Mouse (Mus musculus) liver, embryonic 16.5 days (tissue): ENCODE data around the gene Ccdc73. TPM values are rescaled to one million over a fixed set of nuclear protein-coding genes. Genes with fewer than 3 reads are reported as not detected.
A peak's percentile ranks its signal among the peaks of the same experiment; 100 is the strongest.
"Not testable (repeated sequence)": the region's sequence is repeated elsewhere in the genome, so short reads cannot be mapped to it uniquely, and the experiment has no call there.

ENCODE experiments used
- ATAC-seq: fragments of 200-750 bp; cut with Nextera tagmentation; 2 replicates; pipeline ENCODE4 v1.8.0; 2017; ENCODE audit warnings: low read depth, mild to moderate bottlenecking, moderate number of reproducible peaks, moderate library complexity
- H3K27ac ChIP-seq: fragments of 300-500 bp; sonication (generic); 2 replicates; pipeline ENCODE4 v1.5.1; 2014; ENCODE audit warnings: mild to moderate bottlenecking, low read length
- H3K27me3 ChIP-seq: fragments of 300-500 bp; sonication (generic); 2 replicates; pipeline ENCODE4 v1.6.1; 2014; ENCODE audit warnings: low read depth, low read length, mixed read lengths; ENCODE audit not compliant: control insufficient read depth, insufficient read depth
- H3K36me3 ChIP-seq: fragments of 300-500 bp; sonication (generic); 2 replicates; pipeline ENCODE4 v1.6.1; 2014; ENCODE audit warnings: mild to moderate bottlenecking; ENCODE audit not compliant: control insufficient read depth, insufficient read depth
- H3K4me1 ChIP-seq: fragments of 300-500 bp; sonication (generic); 2 replicates; pipeline ENCODE4 v1.6.1; 2014; ENCODE audit warnings: low read depth, low read length, mixed read lengths; ENCODE audit not compliant: control insufficient read depth
- H3K4me2 ChIP-seq: fragments of 300-500 bp; sonication (generic); 2 replicates; pipeline ENCODE4 v1.6.1; 2014; ENCODE audit warnings: low read depth, low read length, mixed read lengths
- H3K4me3 ChIP-seq: fragments of 300-500 bp; sonication (generic); 2 replicates; pipeline ENCODE4 v1.5.1; 2014; ENCODE audit warnings: low read depth, mild to moderate bottlenecking, low read length
- H3K9ac ChIP-seq: fragments of 300-500 bp; sonication (generic); 2 replicates; pipeline ENCODE4 v1.6.1; 2014; ENCODE audit warnings: low read depth, low read length
- H3K9me3 ChIP-seq: fragments of 300-500 bp; sonication (generic); replicated peaks from 2 replicates; pipeline ENCODE4 v1.6.1; 2016; ENCODE audit warnings: low read length; ENCODE audit not compliant: control insufficient read depth
- WGBS: fragments of 180-500 bp; shearing (Covaris S2); extraction: QIAGEN DNeasy Blood & Tissue Kit; methylation state at CpG from one replicate; pipeline ENCODE4 v1.1.7; 2014; ENCODE audit not compliant: insufficient replicate concordance; 5-methylcytosine and 5-hydroxymethylcytosine counted together
- polyA plus RNA-seq: library from polyadenylated mRNA; unstranded; fragments of >200 nt; fragmentation: Nextera tagmentation; extraction: Ambion mirVana; gene quantifications from 2 replicates; pipeline ENCODE4 v1.2.1, GENCODE M21; 2015

Gene Ccdc73
- polyA plus RNA-seq, 1 experiment from 2014 or later: 2.1 TPM

GRCm38 (mm10) chr2:105016967-105017287 lies 149.3 kb downstream of the Ccdc73 start, which contains the start of gene Eif3m:
Gene Eif3m, minus strand, starts transcription at chr2:105017080.
- Histone ChIP-seq H3K4me2 (peak within 1 kb of the TSS; percentile 57), H3K9me3 (no peaks in the 10 kb centered on the region), H3K9ac (peak within 1 kb of the TSS; percentile 72), H3K4me3 (peak within 1 kb of the TSS; percentile 69), H3K27me3 (no peaks in the 10 kb centered on the region), H3K36me3 (peaks cover 12% of the 10 kb centered on the region), H3K4me1 (peaks cover 19% of the 10 kb centered on the region), H3K27ac (peak within 1 kb of the TSS; percentile 42)
- WGBS: under 1% methylated on average over 24 of the region's 25 CpGs
- ATAC-seq: peak; percentile 99

GRCm38 (mm10) chr2:105017802-105018201 lies 150.2 kb downstream of the Ccdc73 start:
- Histone ChIP-seq H3K4me3 (no peak overlapping the region), H3K9ac (no peak overlapping the region), H3K4me1 (peaks cover 26% of the 10 kb centered on the region), H3K27ac (no peak overlapping the region), H3K4me2 (peak overlapping the region; percentile 57), H3K9me3 (no peaks in the 10 kb centered on the region), H3K36me3 (peaks cover 8% of the 10 kb centered on the region; the same call in 1 of the 2 replicates), H3K27me3 (no peaks in the 10 kb centered on the region)
- peak; percentile 12; the same call in 1 of the 2 replicates for ATAC-seq
- WGBS: 63% methylated on average over 3 of the region's 3 CpGs

- no peak for ATAC-seq
- WGBS: 76% methylated on average over 1 of the region's 1 CpGs
- H3K27me3 ChIP-seq: no peaks in the 10 kb centered on the region
- H3K9me3 ChIP-seq: no peaks in the 10 kb centered on the region
- no peak overlapping the region for H3K4me3 ChIP-seq
- no peak overlapping the region for H3K4me2 ChIP-seq
- H3K27ac ChIP-seq: no peak overlapping the region
- H3K4me1 ChIP-seq: peaks cover 33% of the 10 kb centered on the region
- no peaks in the 10 kb centered on the region for H3K36me3 ChIP-seq
- H3K9ac ChIP-seq: no peak overlapping the region
These were observed 151.9 kb downstream of the Ccdc73 start for GRCm38 (mm10) chr2:105019457-105019856.

- ATAC-seq: no peak
- H3K9ac ChIP-seq: no peak overlapping the region; the same call in 1 of the 2 replicates
- no peak overlapping the region; the same call in 1 of the 2 replicates for H3K4me2 ChIP-seq
- no peaks in the 10 kb centered on the region for H3K9me3 ChIP-seq
- H3K27me3 ChIP-seq: no peaks in the 10 kb centered on the region
- no peak overlapping the region for H3K4me3 ChIP-seq
- H3K36me3 ChIP-seq: no peaks in the 10 kb centered on the region
- H3K4me1 ChIP-seq: peaks cover 30% of the 10 kb centered on the region
- H3K27ac ChIP-seq: peak overlapping the region; percentile 31; the same call in 1 of the 2 replicates
- WGBS: 80% methylated on average over 12 of the region's 12 CpGs
These were observed 153.7 kb downstream of the Ccdc73 start for GRCm38 (mm10) chr2:105021256-105021655.

- 32% methylated on average over 2 of the region's 2 CpGs for WGBS
These were observed 154.2 kb downstream of the Ccdc73 start for GRCm38 (mm10) chr2:105021836-105022235.

GRCm38 (mm10) chr2:105023031-105023615 lies 155.5 kb downstream of the Ccdc73 start:
- 54% methylated on average over 6 of the region's 6 CpGs for WGBS
- H3K4me1 ChIP-seq: peaks cover 22% of the 10 kb centered on the region
- peak; percentile 60 for ATAC-seq

More at GRCm38 (mm10) chr2:105021836-105022235, 154.2 kb downstream of the Ccdc73 start:
- Histone ChIP-seq H3K4me1 (peaks cover 30% of the 10 kb centered on the region), H3K27ac (peak overlapping the region; percentile 54; the same call in 1 of the 2 replicates), H3K9ac (no peak overlapping the region; the same call in 1 of the 2 replicates), H3K36me3 (no peaks in the 10 kb centered on the region), H3K9me3 (no peaks in the 10 kb centered on the region), H3K4me2 (peak overlapping the region; percentile 41), H3K4me3 (no peak overlapping the region; the same call in 1 of the 2 replicates), H3K27me3 (no peaks in the 10 kb centered on the region)
- peak; percentile 52 for ATAC-seq

GRCm38 (mm10) chr2:105023815-105024214 lies 156.2 kb downstream of the Ccdc73 start:
- ATAC-seq: no peak
- WGBS: 68% methylated on average over 4 of the region's 4 CpGs
- H3K4me3 ChIP-seq: no peak overlapping the region
- H3K36me3 ChIP-seq: no peaks in the 10 kb centered on the region
- no peak overlapping the region for H3K4me2 ChIP-seq
- H3K4me1 ChIP-seq: peaks cover 21% of the 10 kb centered on the region
- H3K9ac ChIP-seq: no peak overlapping the region
- H3K9me3 ChIP-seq: no peaks in the 10 kb centered on the region
- H3K27ac ChIP-seq: no peak overlapping the region
- H3K27me3 ChIP-seq: no peaks in the 10 kb centered on the region

More at GRCm38 (mm10) chr2:105023031-105023615, 155.5 kb downstream of the Ccdc73 start:
- no peak overlapping the region for H3K9ac ChIP-seq
- H3K27me3 ChIP-seq: no peaks in the 10 kb centered on the region
- no peaks in the 10 kb centered on the region for H3K36me3 ChIP-seq
- no peak overlapping the region for H3K4me3 ChIP-seq
- no peaks in the 10 kb centered on the region for H3K9me3 ChIP-seq
- H3K27ac ChIP-seq: no peak overlapping the region
- no peak overlapping the region for H3K4me2 ChIP-seq

- not testable (repeated sequence) for H3K27me3 ChIP-seq, H3K9me3 ChIP-seq, H3K27ac ChIP-seq, H3K9ac ChIP-seq, H3K4me3 ChIP-seq, H3K4me2 ChIP-seq, H3K36me3 ChIP-seq
- H3K4me1 ChIP-seq: peaks cover 21% of the 10 kb centered on the region
- 65% methylated on average over 11 of the region's 12 CpGs for WGBS
- peak; percentile 64 for ATAC-seq
These were observed 158.0 kb downstream of the Ccdc73 start for GRCm38 (mm10) chr2:105025610-105026009.

GRCm38 (mm10) chr2:105026950-105027695 lies 159.5 kb downstream of the Ccdc73 start:
- Histone ChIP-seq H3K9me3 (no peaks in the 10 kb centered on the region), H3K4me1 (peaks cover 12% of the 10 kb centered on the region), H3K36me3 (no peaks in the 10 kb centered on the region), H3K27me3 (no peaks in the 10 kb centered on the region), H3K9ac (no peak overlapping the region), H3K27ac (no peak overlapping the region), H3K4me3 (no peak overlapping the region), H3K4me2 (no peak overlapping the region)
- ATAC-seq: no peak
- 71% methylated on average over 22 of the region's 22 CpGs for WGBS
